Mouse (Mus musculus) regulatory T cell (primary cell): ENCODE measurements at regions not wholly inside any gene's neighbourhood (a gene's known extent, or its start where the extent isn't known, plus 50 kb on each side); places are given as distances from the start of the nearest gene placed in this dataset.

Experiments used
- in situ Hi-C: fragments of 300-600 bp; cut with MboI, MseI; formaldehyde crosslinking; loops from one replicate; pipeline ENCODE4 v1.15.1; 2025; ENCODE audit warnings: high pct_unique_total_duplicates

- in situ Hi-C loops = loop anchor here (10.0 kb wide), 1 partner anchor 132 kb away; no protein-coding TSS in a partner anchor
Measured at GRCm38 (mm10) chr14:44926368-44927203, 61.4 kb upstream of the Ptger2 start.

GRCm38 (mm10) chr14:44921786-44922185, 62.6 kb upstream of the Ptgdr start:
- in situ Hi-C loops = loop anchor here (10.0 kb wide), 1 partner anchor 127 kb away; no protein-coding TSS in a partner anchor

- in situ Hi-C loops = no loop called here
Measured at GRCm38 (mm10) chr14:44919389-44919788, 60.2 kb upstream of the Ptgdr start.

- in situ Hi-C loops = no loop called here
Measured at GRCm38 (mm10) chr14:44915627-44916026, 56.5 kb upstream of the Ptgdr start.

GRCm38 (mm10) chr14:44912740-44913139, 53.6 kb upstream of the Ptgdr start:
- in situ Hi-C loops = no loop called here
